Mouse (Mus musculus) erythroblast, embryonic 14.5 days (primary cell): ENCODE results near the gene Akap13.
"Not testable (repeated sequence)": the region's sequence is repeated elsewhere in the genome, so short reads cannot be mapped to it uniquely, and the experiment has no call there.

ENCODE experiments used
- GATA1 ChIP-seq: IDR thresholded peaks from 2 replicates; pipeline ENCODE4 v1.6.1; 2012; ENCODE audit warnings: low read length, inconsistent platforms, mixed read lengths
- TAL1 ChIP-seq: IDR thresholded peaks from 3 replicates; pipeline ENCODE4 v1.6.1; 2012; ENCODE audit warnings: low read length, inconsistent platforms, mixed read lengths

DNA sequence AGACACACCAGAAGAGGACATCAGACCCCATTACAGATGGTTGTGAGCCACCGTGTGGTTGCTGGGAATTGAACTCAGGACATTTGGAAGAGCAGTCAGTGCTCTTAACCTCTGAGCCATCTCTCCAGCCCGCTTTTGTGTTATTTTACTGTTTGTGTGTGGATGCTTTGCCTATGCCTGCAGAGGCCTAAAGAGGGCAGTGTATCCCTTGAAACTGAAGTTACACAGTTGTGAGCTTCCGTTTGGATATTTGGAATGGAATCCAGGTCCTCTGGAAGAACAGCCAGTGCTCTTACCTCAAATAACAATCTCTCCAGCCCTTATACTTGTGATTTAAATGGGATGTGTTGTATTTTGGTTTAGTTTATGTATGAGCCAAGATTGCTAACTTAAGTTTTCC is 290.6 kb downstream of the Akap13 start:
- TF ChIP-seq GATA1, TAL1: not testable (repeated sequence)
